Mouse (Mus musculus) cerebellum, adult 2 months (tissue): Measurements from ENCODE around the gene Dok7.

Experiments
- CTCF ChIP-seq: fragments of 200-500 bp; IDR thresholded peaks from 2 replicates; pipeline ENCODE4 v1.5.1; 2011; ENCODE audit warnings: low read depth, mild to moderate bottlenecking, control low read depth, low read length, moderate library complexity, borderline replicate concordance; ENCODE audit not compliant: insufficient read depth
- POLR2A ChIP-seq: fragments of 200-500 bp; IDR thresholded peaks from 2 replicates; pipeline ENCODE4 v1.6.1; 2011; ENCODE audit warnings: low read length, control low read depth, borderline replicate concordance; ENCODE audit not compliant: insufficient read depth

DNA sequence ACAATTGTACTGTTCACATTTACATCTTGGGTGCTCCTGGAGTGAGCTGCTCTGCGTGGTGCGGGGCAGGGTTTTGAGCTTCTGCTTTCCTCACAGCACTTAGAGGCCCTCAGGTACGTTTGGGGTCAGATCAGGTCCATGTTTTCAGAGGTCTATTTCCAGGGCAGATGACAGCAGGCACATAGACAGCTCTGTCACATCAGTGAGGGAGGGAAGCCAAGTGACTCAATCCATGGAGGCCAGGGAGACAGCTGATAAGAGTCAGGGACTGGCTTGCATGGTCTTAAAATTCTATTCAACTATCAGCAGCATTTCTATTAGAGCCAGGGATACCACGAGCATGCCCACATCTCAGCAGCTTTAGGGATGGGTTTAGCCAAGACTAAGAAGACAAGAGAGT is 47.4 kb upstream of the Dok7 start:
- TF ChIP-seq POLR2A (no peak), CTCF (no peak)
